Mouse (Mus musculus) liver, embryonic 13.5 days (tissue): ENCODE measurements around the gene Ncor2. TPM values are rescaled to one million over a fixed set of nuclear protein-coding genes. Genes with fewer than 3 reads are reported as not detected.

ENCODE experiments used
- ATAC-seq: fragments of 200-750 bp; cut with Nextera tagmentation; 2 replicates; pipeline ENCODE4 v1.8.0; 2017; ENCODE audit warnings: low read depth, mild to moderate bottlenecking, moderate number of reproducible peaks, moderate library complexity
- DNase-seq: peaks from one replicate; pipeline ENCODE4 v3.0.0; 2022
- H3K27ac ChIP-seq: fragments of 300-500 bp; sonication (generic); 2 replicates; pipeline ENCODE4 v1.5.1; 2015; ENCODE audit warnings: moderate library complexity, mild to moderate bottlenecking, inconsistent platforms
- H3K27me3 ChIP-seq: fragments of 300-500 bp; sonication (generic); 2 replicates; pipeline ENCODE4 v1.6.1; 2015; ENCODE audit warnings: mild to moderate bottlenecking, inconsistent platforms
- H3K36me3 ChIP-seq: fragments of 300-500 bp; sonication (generic); 2 replicates; pipeline ENCODE4 v1.6.1; 2015; ENCODE audit warnings: mild to moderate bottlenecking, inconsistent platforms
- H3K4me1 ChIP-seq: fragments of 300-500 bp; sonication (generic); replicated peaks from 2 replicates; pipeline ENCODE4 v1.6.1; 2015; ENCODE audit warnings: inconsistent platforms
- H3K4me2 ChIP-seq: fragments of 300-500 bp; sonication (generic); 2 replicates; pipeline ENCODE4 v1.6.1; 2015; ENCODE audit warnings: inconsistent platforms, mild to moderate bottlenecking, moderate library complexity
- H3K4me3 ChIP-seq: fragments of 300-500 bp; sonication (generic); replicated peaks from 2 replicates; pipeline ENCODE4 v1.5.1; 2015; ENCODE audit warnings: mild to moderate bottlenecking, inconsistent platforms
- H3K9ac ChIP-seq: fragments of 300-500 bp; sonication (generic); 2 replicates; pipeline ENCODE4 v1.6.1; 2015; ENCODE audit warnings: mild to moderate bottlenecking, inconsistent platforms
- H3K9me3 ChIP-seq: fragments of 300-500 bp; sonication (generic); replicated peaks from 2 replicates; pipeline ENCODE4 v1.6.1; 2016; ENCODE audit warnings: inconsistent platforms
- WGBS: fragments of 180-500 bp; shearing (Covaris S2); methylation state at CpG from one replicate; pipeline ENCODE4 v1.1.7; 2015; ENCODE audit not compliant: insufficient replicate concordance; 5-methylcytosine and 5-hydroxymethylcytosine counted together
- polyA plus RNA-seq: library from polyadenylated mRNA; unstranded; fragments of >200 nt; fragmentation: Nextera tagmentation; extraction: Ambion mirVana; gene quantifications from 2 replicates; pipeline ENCODE4 v1.2.1, GENCODE M21; 2015

Gene Ncor2
- polyA plus RNA-seq, 1 experiment from 2014 or later: 4.5 TPM

DNA sequence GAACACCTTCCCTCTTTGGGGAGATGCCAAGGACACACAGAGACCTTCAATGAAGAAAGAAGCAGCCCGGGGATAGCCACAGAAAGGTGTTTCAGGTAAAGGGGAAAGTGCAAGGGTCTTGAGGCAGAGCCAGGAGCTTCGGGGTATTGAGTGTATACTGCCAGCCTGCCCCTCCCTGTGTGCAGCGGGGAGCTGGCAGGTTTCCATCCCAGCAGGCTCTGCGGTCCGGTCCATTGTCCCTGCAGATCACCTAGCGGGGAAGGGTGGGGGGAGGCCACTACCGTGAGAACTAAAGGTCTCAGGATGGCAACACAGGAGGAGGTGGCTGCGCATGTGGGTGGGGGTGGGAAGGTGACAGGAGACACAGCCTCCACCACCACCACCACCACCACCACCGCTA, 12.6 kb upstream of the Ncor2 start:
- H3K9me3 ChIP-seq: 0 out of 2 replicates have a peak, but pooled peaks cover 3% of the 10 kb centered on the region
- 47% methylated on average over 9 of the region's 9 CpGs for WGBS
- no peak overlapping the region for H3K27ac ChIP-seq
- no peak overlapping the region for H3K9ac ChIP-seq
- no peak overlapping the region for H3K4me3 ChIP-seq
- 0 out of 2 replicates have a peak, but pooled peaks cover 10% of the 10 kb centered on the region for H3K27me3 ChIP-seq
- ATAC-seq: no peak
- no peaks in the 10 kb centered on the region for H3K36me3 ChIP-seq
- no peak for DNase-seq
- no peaks in the 10 kb centered on the region for H3K4me1 ChIP-seq
- H3K4me2 ChIP-seq: no peak overlapping the region

DNA sequence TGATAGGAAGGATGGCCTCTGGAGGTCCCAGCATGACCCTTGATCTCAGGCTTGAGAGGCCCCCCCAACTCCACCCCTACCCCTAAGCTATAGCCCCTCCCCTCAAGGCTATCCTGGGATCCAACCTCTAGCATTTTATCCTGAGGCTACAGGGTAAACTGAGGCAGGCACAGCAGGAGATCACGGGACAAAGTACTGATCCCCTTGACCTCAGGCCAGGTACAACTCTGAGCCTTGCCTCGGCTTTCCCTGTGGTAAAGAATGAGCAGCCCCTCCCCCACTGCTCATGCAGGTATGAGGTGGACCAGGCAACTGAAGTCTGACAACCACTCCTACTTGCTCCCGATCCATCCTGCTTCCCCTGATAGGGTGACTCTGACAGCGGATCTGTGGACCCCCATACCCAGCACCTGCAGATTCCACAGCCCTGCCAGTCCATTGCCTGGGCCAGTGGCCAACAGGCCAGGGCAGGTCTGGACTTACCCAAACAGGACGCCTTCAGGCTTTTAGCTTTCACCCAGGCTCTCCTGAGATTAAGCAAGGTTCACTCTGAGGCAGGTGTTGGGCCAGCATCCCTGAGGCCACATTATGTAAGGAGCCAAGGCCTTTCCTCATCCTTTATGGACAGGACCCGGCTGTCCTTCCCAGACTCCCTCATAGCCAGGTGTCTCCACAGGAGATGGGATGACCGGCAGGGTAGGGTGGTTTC, 11.2 kb upstream of the Ncor2 start:
- WGBS: 65% methylated on average over 7 of the region's 7 CpGs
- H3K36me3 ChIP-seq: no peaks in the 10 kb centered on the region
- ATAC-seq: no peak
- no peak overlapping the region for H3K27ac ChIP-seq
- H3K4me1 ChIP-seq: no peaks in the 10 kb centered on the region
- DNase-seq: no peak
- peaks cover 14% of the 10 kb centered on the region; the same call in 1 of the 2 replicates for H3K27me3 ChIP-seq
- H3K9ac ChIP-seq: no peak overlapping the region
- no peak overlapping the region for H3K4me3 ChIP-seq
- H3K9me3 ChIP-seq: 0 out of 2 replicates have a peak, but pooled peaks cover 3% of the 10 kb centered on the region
- H3K4me2 ChIP-seq: no peak overlapping the region

DNA sequence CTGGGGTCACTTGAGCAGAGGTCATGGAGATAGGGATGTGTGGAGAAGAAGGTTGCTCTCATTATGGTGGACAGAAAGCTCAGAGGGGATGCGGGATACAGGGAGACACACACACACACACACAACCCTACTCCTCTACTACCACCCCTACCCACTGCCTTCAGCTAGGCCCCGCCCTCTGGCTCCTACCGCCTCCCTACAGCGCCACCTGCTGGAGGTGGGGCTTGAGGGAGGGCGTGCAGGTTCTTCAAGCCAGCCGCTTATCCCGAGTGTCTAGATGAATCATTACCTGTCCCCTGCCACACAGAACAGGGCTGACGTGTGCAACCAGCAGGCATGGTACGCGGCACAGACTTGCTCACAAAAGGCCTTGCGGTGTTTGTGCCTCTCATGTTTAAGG, 10.6 kb upstream of the Ncor2 start:
- H3K27me3 ChIP-seq: peaks cover 20% of the 10 kb centered on the region; the same call in 1 of the 2 replicates
- no peak overlapping the region for H3K27ac ChIP-seq
- ATAC-seq: peak; percentile 43; the same call in 1 of the 2 replicates

GRCm38 (mm10) chr5:125188812-125189598, 10.0 kb upstream of the Ncor2 start:
- Histone ChIP-seq H3K4me3 (no peak overlapping the region), H3K4me1 (no peaks in the 10 kb centered on the region), H3K9me3 (0 out of 2 replicates have a peak, but pooled peaks cover 3% of the 10 kb centered on the region), H3K36me3 (no peaks in the 10 kb centered on the region), H3K4me2 (no peak overlapping the region), H3K9ac (no peak overlapping the region), H3K27me3 (peaks cover 20% of the 10 kb centered on the region; the same call in 1 of the 2 replicates), H3K27ac (no peak overlapping the region)
- ATAC-seq: no peak
- no peak for DNase-seq
- 25% methylated on average over 12 of the region's 12 CpGs for WGBS

More for the DNA sequence above, 10.6 kb upstream of the Ncor2 start:
- no peak overlapping the region for H3K9ac ChIP-seq
- no peaks in the 10 kb centered on the region for H3K4me1 ChIP-seq
- no peaks in the 10 kb centered on the region for H3K36me3 ChIP-seq
- H3K9me3 ChIP-seq: 0 out of 2 replicates have a peak, but pooled peaks cover 3% of the 10 kb centered on the region
- 26% methylated on average over 11 of the region's 11 CpGs for WGBS
- no peak overlapping the region for H3K4me2 ChIP-seq
- DNase-seq: peak; percentile 56
- no peak overlapping the region for H3K4me3 ChIP-seq

GRCm38 (mm10) chr5:125184826-125185225, 5.8 kb upstream of the Ncor2 start:
- Histone ChIP-seq H3K36me3 (no peaks in the 10 kb centered on the region), H3K4me1 (peaks cover 12% of the 10 kb centered on the region), H3K4me3 (no peak overlapping the region), H3K27me3 (peaks cover 31% of the 10 kb centered on the region), H3K9ac (no peak overlapping the region), H3K27ac (no peak overlapping the region), H3K4me2 (no peak overlapping the region), H3K9me3 (0 out of 2 replicates have a peak, but pooled peaks cover 3% of the 10 kb centered on the region)
- WGBS: 46% methylated on average over 6 of the region's 6 CpGs
- ATAC-seq (no peak), DNase-seq (no peak)

DNA sequence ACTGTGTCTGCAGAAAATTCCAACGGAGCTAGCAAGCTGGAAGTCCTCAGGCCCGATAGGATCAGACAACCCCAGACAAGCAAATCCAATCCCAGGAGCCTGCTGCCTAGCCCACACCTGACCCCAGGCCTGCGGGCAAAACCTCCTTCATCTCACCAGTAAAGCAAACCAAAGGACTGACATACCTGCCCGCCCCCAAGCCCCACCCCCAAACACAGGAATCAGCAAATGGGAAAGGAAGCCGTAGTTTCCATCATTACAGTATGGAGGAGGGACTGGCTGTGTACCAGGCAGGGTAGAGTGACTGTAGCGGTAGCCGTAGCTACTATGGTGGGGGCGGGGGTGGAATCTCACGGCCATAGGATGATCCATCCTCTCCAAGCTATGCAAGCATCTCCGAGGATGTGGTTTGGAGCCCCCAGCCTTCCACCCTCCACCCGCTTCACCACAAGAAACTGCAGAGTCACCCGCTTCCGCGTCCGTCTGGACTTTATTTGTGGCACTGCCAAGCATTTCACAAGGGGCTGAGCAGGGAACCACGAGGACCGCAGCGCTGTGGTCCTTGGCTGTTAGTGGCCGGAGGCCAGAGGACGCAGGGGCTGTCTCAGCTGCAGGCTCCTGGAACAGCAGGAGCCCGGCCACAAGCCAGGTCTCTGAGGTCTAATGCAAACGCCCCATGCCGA, 4.4 kb upstream of the Ncor2 start:
- Histone ChIP-seq H3K9me3 (0 out of 2 replicates have a peak, but pooled peaks cover 3% of the 10 kb centered on the region), H3K36me3 (no peaks in the 10 kb centered on the region), H3K27ac (no peak overlapping the region), H3K4me3 (no peak overlapping the region), H3K4me1 (peaks cover 23% of the 10 kb centered on the region), H3K4me2 (no peak overlapping the region), H3K9ac (no peak overlapping the region), H3K27me3 (peaks cover 36% of the 10 kb centered on the region)
- WGBS: 13% methylated on average over 23 of the region's 23 CpGs
- no peak for DNase-seq
- ATAC-seq: no peak

- Histone ChIP-seq H3K4me2 (no peak overlapping the region), H3K9me3 (no peaks in the 10 kb centered on the region), H3K27ac (no peak overlapping the region; the same call in 1 of the 2 replicates), H3K4me1 (peaks cover 47% of the 10 kb centered on the region), H3K27me3 (peaks cover 36% of the 10 kb centered on the region), H3K36me3 (no peaks in the 10 kb centered on the region), H3K9ac (no peak overlapping the region), H3K4me3 (no peak overlapping the region)
- DNase-seq: no peak
- no peak for ATAC-seq
- 72% methylated on average over 6 of the region's 6 CpGs for WGBS
Observed at GRCm38 (mm10) chr5:125180630-125181263, 1.7 kb upstream of the Ncor2 start.

DNA sequence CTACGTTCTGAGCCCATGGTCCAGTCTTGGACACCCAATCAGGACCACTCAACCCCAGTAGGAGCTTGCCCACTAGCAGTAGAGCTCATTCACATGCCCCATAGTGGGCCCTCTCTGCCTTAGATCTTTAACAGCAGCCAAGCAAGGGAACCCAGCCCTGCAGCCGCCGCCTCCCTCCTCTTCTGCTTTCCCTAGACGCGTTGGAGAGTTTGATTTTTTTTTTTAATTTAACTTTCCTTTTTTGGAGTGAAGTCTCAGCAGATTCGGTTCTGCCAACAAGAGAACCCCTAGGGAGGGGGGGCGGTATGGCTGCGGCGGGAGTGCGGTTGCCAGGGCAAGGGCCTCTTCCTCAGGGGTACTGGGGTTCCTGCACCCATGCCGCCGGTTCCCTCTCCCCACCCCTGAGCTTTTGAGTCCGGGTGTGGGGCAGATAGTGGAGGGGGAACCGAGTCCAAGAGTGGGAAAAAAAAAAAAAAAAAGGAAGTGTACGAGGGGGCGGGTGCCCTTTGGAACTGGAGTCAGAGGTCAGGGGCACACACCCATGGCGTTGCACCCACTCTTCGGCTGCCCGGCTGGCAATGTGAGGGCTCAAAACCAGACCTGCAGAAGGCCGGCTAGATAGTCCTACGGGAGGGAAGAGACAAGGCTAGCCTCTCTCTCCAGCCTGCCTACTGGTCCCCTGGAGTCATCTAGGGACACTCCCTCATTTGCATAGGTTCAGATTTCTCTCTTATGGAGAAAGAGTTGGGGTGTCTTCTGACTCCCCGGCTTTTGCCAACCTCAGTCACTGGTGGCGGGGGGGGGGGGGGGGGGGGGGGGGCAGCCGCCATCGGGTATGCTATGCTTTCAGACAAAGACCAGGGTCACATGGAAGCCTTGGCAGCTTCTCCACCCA, 963 bp upstream of the Ncor2 start:
- Histone ChIP-seq H3K4me3 (peak overlapping the region; percentile 77), H3K4me1 (peaks cover 55% of the 10 kb centered on the region), H3K36me3 (no peaks in the 10 kb centered on the region), H3K9ac (peak overlapping the region; percentile 49; the same call in 1 of the 2 replicates), H3K9me3 (no peaks in the 10 kb centered on the region), H3K4me2 (peak overlapping the region; percentile 96), H3K27ac (peak overlapping the region; percentile 36; the same call in 1 of the 2 replicates), H3K27me3 (peaks cover 30% of the 10 kb centered on the region)
- ATAC-seq: no peak
- 2% methylated on average over 23 of the region's 25 CpGs for WGBS
- DNase-seq: peak; percentile 31

DNA sequence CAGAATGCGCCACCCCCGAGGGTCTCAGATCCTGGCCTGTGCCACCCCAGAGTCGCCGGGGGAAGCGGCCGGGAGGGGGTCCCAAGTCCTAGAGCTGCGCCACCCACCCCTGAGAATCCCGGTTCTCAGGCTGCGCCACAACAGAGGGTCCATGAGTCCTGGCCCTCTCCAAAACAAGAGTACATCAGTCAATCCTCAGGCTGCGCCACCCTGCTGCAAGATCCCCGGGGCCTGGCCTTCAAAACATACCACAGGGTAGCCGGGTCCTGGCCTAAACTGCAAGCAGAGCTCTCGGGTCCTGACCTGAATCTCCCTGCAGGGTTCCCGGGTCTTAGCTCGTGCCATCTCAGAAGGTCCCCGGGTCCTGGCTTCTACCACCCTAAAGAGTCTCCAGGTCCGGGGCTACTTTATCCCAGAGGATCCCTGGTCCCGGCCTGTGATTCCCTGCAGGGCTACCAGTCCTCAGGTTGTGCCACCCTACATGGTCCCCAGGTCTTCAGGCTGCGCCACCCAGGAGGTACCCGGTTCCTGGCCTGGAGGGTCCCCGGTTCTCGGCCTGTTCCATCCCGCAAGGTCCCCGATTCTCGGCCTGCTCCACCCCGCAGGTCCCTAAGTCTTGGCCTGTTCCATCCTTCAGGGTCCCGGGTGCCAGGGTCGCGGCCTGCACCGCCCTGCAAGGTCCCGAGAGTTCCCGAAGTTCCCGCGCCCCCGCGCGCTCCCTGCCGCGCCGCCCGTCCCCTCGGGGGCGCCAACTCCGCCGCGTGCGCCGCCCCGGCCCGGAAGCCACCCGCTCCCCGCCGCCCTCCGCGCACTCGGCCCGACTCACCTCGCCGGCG, 630 bp downstream of the Ncor2 start:
- Histone ChIP-seq H3K4me2 (peak overlapping the region; percentile 96), H3K4me1 (peaks cover 62% of the 10 kb centered on the region), H3K9me3 (no peaks in the 10 kb centered on the region), H3K9ac (peak overlapping the region; percentile 78), H3K27me3 (peaks cover 21% of the 10 kb centered on the region; the same call in 1 of the 2 replicates), H3K4me3 (peak overlapping the region; percentile 77), H3K36me3 (no peaks in the 10 kb centered on the region), H3K27ac (peak overlapping the region; percentile 69)
- under 1% methylated on average over 60 of the region's 60 CpGs for WGBS
- DNase-seq (peak; percentile 30), ATAC-seq (peak; percentile 63)
